Mouse (Mus musculus) mouse embryonic stem cell (cell line): ENCODE measurements at regions not wholly inside any gene's neighbourhood (a gene's known extent, or its start where the extent isn't known, plus 50 kb on each side); places are given as distances from the start of the nearest gene placed in this dataset.

Experiments used
- in situ Hi-C, 2 experiments: fragments of 300-500 bp; cut with MboI; formaldehyde crosslinking; loops; 1 replicate in 1 of 2; 3 replicates in 1 of 2; pipeline ENCODE4 v1.14.3; 2019 to 2020; ENCODE audit warnings: low sequenced_read_pairs in 2 of 2, low pct_unique_long_range_greater_than_20kb in 1 of 2, mixed read lengths in 1 of 2; ENCODE audit not compliant: unreplicated experiment in 1 of 2

- in situ Hi-C loops: no loop called here
These were observed 268.6 kb upstream of the Sp4 start for GRCm38 (mm10) chr12:118569811-118570210.

DNA sequence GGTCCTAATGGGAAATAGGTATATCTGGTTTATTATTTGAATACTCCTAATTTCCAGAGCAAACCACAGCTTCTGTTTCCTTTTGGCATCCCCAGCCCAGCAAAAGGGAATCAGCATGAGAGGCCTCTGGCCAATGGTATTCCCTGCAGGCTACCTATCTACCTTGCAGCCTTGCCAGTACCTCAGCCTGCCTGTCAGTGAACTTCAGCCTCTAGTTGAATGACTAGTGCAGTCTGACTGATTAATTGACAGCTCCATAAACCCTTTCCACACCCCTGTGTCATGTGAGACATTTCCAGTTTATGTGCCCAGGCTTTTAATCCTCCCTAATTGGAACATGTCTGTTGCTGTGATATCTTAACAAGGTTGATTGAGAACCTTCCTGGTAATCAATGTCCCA lies 265.4 kb upstream of the Sp4 start:
- in situ Hi-C loops: no loop called here

- in situ Hi-C loops: no loop called here
These were observed 263.3 kb upstream of the Sp4 start for GRCm38 (mm10) chr12:118564394-118565112.

- in situ Hi-C loops: no loop called here
These were observed 261.0 kb upstream of the Sp4 start for GRCm38 (mm10) chr12:118562226-118562625.

GRCm38 (mm10) chr12:118549071-118549470 lies 247.8 kb upstream of the Sp4 start:
- in situ Hi-C loops: no loop called here

DNA sequence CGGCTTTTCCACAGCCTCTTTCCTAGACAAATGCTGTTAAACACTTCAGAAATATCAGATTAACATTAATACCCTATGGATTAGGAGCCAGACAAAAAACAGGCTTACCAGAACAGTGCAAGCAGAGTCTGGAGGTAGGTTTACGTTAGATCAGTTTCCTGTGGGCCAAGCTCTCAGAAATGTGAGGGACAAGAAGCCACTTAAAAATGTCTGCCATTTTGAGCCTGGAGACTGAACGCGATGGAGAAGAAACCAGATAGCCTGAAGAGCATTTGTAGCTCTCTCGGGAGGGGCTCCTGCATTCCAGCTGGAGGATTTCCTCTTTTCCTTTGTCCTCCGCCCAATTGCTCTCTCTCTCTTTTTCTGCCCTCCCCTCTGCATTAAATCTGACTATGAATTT lies 239.1 kb upstream of the Sp4 start:
- in situ Hi-C loops: no loop called here

GRCm38 (mm10) chr12:118530514-118530913 lies 229.3 kb upstream of the Sp4 start:
- in situ Hi-C loops: no loop called here

GRCm38 (mm10) chr12:118529428-118530361 lies 228.5 kb upstream of the Sp4 start:
- in situ Hi-C loops: no loop called here

DNA sequence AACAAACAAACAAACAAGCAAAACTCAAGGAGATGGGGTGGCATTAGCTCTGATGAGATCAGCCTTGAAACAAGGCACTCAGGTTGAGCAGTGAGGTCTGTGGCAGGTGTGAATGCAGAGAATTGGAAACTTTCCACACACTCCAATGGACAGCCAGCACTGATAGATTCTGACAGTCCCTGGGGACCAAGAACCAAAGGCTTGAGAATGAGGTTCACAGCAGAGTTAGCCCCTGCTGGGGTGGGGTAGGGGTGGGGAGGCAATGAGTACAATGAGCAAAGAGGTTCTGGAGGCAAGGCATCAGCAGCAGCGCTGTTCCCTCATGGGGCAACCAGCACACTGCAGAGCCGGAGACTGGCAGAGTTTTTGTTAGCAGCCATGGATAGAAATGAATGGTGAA lies 220.5 kb upstream of the Sp4 start:
- in situ Hi-C loops: no loop called here

GRCm38 (mm10) chr12:118521329-118521728 lies 220.1 kb upstream of the Sp4 start:
- in situ Hi-C loops: no loop called here

DNA sequence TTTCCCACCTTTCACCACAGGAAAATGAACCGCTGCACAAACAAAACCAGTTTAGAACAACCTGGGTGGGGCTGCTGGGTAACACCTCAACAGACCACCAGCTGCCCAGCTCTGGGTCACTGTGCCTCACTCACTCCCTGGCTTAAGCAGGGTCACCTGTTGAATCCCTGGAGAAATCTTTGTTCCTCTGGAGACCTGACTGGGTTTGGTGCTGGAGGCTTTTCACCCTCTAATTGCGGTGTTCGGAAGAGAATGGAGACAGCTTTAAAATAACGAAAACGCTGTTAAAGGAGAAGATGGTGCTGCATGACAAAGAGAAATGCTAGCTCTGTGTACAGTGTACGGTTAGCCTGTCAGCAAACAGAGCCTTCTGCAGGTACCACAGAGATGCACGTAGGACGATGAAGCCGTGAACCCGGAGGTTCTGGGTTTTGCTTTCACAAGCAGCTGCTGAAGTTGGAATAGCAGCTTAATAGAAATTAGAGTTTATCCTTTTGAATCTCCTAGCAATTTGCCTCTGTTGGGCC lies 218.6 kb upstream of the Sp4 start:
- in situ Hi-C loops: no loop called here

GRCm38 (mm10) chr12:118510989-118511388 lies 209.7 kb upstream of the Sp4 start:
- in situ Hi-C loops: no loop called here

- in situ Hi-C loops: no loop called here
These were observed 208.0 kb upstream of the Sp4 start for GRCm38 (mm10) chr12:118508972-118509917.

DNA sequence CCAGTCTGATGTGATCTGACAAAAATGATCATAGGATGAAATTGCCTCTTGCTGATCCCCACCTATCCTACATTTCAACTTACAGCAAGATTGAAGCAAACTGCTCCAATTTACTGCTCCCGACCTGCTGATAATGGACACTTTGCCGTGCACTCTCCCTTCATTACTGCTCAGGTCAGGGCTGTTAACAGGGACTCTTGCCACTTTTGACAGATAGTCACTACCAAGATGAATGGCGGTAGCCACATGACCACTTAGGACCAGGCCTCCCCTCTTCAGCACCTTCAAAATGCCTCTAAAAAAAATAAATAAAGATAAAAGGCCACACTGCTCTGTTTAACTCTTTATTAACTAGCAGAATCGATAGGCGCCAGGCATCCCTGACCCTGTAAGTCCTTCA lies 199.2 kb upstream of the Sp4 start:
- in situ Hi-C loops: no loop called here

- in situ Hi-C loops: no loop called here
These were observed 186.8 kb upstream of the Sp4 start for GRCm38 (mm10) chr12:118488038-118488437.

DNA sequence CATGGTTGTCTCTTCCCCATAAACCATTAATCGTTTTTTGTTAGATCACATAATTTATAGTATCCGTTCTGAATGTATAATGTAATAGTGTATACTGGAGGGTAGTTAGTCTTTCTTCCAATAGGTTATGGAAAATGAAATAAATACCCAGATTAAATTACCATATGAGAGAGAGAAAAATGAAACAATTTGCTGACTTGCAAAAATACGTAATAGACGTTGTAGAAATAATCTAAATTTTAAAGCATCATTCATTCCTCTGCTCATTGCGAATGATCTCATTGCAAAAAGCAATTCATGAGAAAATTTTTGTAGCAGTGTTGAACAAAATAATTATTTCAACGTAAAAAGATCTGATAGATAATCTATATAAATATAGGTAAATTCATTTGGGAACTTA lies 185.2 kb upstream of the Sp4 start:
- in situ Hi-C loops: no loop called here

GRCm38 (mm10) chr12:118481347-118481746 lies 180.1 kb upstream of the Sp4 start:
- in situ Hi-C loops: no loop called here

GRCm38 (mm10) chr12:118474732-118475131 lies 173.5 kb upstream of the Sp4 start:
- in situ Hi-C loops: loop anchor here in 1 of 2 experiments (25.0 kb wide), 1 partner anchor 388 kb away; no protein-coding TSS in a partner anchor
